Mouse (Mus musculus): ENCODE measurements around the gene Wwox. TPM values are rescaled to one million over a fixed set of nuclear protein-coding genes. Genes with fewer than 3 reads are reported as not detected.

Wwox gene
- polyA plus RNA-seq, 1 experiment from 2014 or later = 16.3 TPM

GRCm38 (mm10) chr8:114599555-114599954, 160.1 kb downstream of the Wwox start:
- H3K4me3 ChIP-seq (replicated peaks; ENCODE audit: low read depth, low read length) = no peak overlapping the region
- H3K4me1 ChIP-seq (replicated peaks; ENCODE audit: insufficient read depth, low read length) = 0 out of 2 replicates have a peak, but pooled peaks cover 3% of the 10 kb centered on the region
- WGBS = 41% methylated on average over 10 of the region's 10 CpGs
- H3K27me3 ChIP-seq (ENCODE audit: insufficient read depth, low read length) = no peaks in the 10 kb centered on the region
- H3K9me3 ChIP-seq (replicated peaks; ENCODE audit: low read length) = no peaks in the 10 kb centered on the region
- H3K9ac ChIP-seq (ENCODE audit: low read depth, low read length) = no peak overlapping the region
- H3K4me2 ChIP-seq (ENCODE audit: low read length) = no peak overlapping the region
- no peak for ATAC-seq (replicated peaks; ENCODE audit: low FRiP score, low read depth)
- H3K36me3 ChIP-seq (ENCODE audit: insufficient read depth, low read length) = no peaks in the 10 kb centered on the region
- no peak for DNase-seq (ENCODE audit: low spot score)
- H3K27ac ChIP-seq = no peak overlapping the region
- TF ChIP-seq CTCF (IDR thresholded peaks at IDR 0.05; ENCODE audit: low read depth) = no peak

- no peak for TF ChIP-seq CTCF (IDR thresholded peaks at IDR 0.05; ENCODE audit: low read depth)
- Histone ChIP-seq H3K27ac (no peak overlapping the region), H3K36me3 (ENCODE audit: insufficient read depth, low read length) (no peaks in the 10 kb centered on the region), H3K4me2 (ENCODE audit: low read length) (no peak overlapping the region), H3K4me3 (replicated peaks; ENCODE audit: low read depth, low read length) (no peak overlapping the region), H3K27me3 (ENCODE audit: insufficient read depth, low read length) (no peaks in the 10 kb centered on the region), H3K9me3 (replicated peaks; ENCODE audit: low read length) (no peaks in the 10 kb centered on the region), H3K9ac (ENCODE audit: low read depth, low read length) (no peak overlapping the region), H3K4me1 (replicated peaks; ENCODE audit: insufficient read depth, low read length) (0 out of 2 replicates have a peak, but pooled peaks cover 3% of the 10 kb centered on the region)
- DNase-seq (ENCODE audit: low spot score) = no peak
- no peak for ATAC-seq (replicated peaks; ENCODE audit: low FRiP score, low read depth)
- 60% methylated on average over 11 of the region's 11 CpGs for WGBS
These were observed 160.7 kb downstream of the Wwox start for GRCm38 (mm10) chr8:114600196-114600595.

- Histone ChIP-seq H3K9me3 (replicated peaks; ENCODE audit: low read length) (no peaks in the 10 kb centered on the region), H3K4me2 (ENCODE audit: low read length) (no peak overlapping the region), H3K4me3 (replicated peaks; ENCODE audit: low read depth, low read length) (no peak overlapping the region), H3K36me3 (ENCODE audit: insufficient read depth, low read length) (no peaks in the 10 kb centered on the region), H3K9ac (ENCODE audit: low read depth, low read length) (no peak overlapping the region), H3K27me3 (ENCODE audit: insufficient read depth, low read length) (no peaks in the 10 kb centered on the region), H3K27ac (no peak overlapping the region), H3K4me1 (replicated peaks; ENCODE audit: insufficient read depth, low read length) (0 out of 2 replicates have a peak, but pooled peaks cover 3% of the 10 kb centered on the region)
- TF ChIP-seq CTCF (IDR thresholded peaks at IDR 0.05; ENCODE audit: low read depth) = no peak
- ATAC-seq (replicated peaks; ENCODE audit: low FRiP score, low read depth) (no peak), DNase-seq (ENCODE audit: low spot score) (no peak)
- WGBS = 71% methylated on average over 3 of the region's 4 CpGs
These were observed 163.6 kb downstream of the Wwox start for GRCm38 (mm10) chr8:114603046-114603445.

- Histone ChIP-seq H3K27me3 (ENCODE audit: insufficient read depth, low read length) (no peaks in the 10 kb centered on the region), H3K4me1 (replicated peaks; ENCODE audit: insufficient read depth, low read length) (0 out of 2 replicates have a peak, but pooled peaks cover 3% of the 10 kb centered on the region), H3K4me2 (ENCODE audit: low read length) (no peak overlapping the region), H3K9me3 (replicated peaks; ENCODE audit: low read length) (no peaks in the 10 kb centered on the region), H3K4me3 (replicated peaks; ENCODE audit: low read depth, low read length) (no peak overlapping the region), H3K27ac (no peak overlapping the region), H3K9ac (ENCODE audit: low read depth, low read length) (no peak overlapping the region), H3K36me3 (ENCODE audit: insufficient read depth, low read length) (no peaks in the 10 kb centered on the region)
- ATAC-seq (replicated peaks; ENCODE audit: low FRiP score, low read depth) = no peak
- WGBS = 55% methylated on average over 6 of the region's 6 CpGs
- no peak for TF ChIP-seq CTCF (IDR thresholded peaks at IDR 0.05; ENCODE audit: low read depth)
- no peak for DNase-seq (ENCODE audit: low spot score)
These were observed 164.1 kb downstream of the Wwox start for GRCm38 (mm10) chr8:114603561-114603960.

- DNase-seq (ENCODE audit: low spot score) = no peak
These were observed 164.9 kb downstream of the Wwox start for GRCm38 (mm10) chr8:114604315-114604714.

GRCm38 (mm10) chr8:114605651-114606050, 166.2 kb downstream of the Wwox start:
- Histone ChIP-seq H3K27ac (no peak overlapping the region), H3K4me3 (replicated peaks; ENCODE audit: low read depth, low read length) (no peak overlapping the region), H3K27me3 (ENCODE audit: insufficient read depth, low read length) (no peaks in the 10 kb centered on the region), H3K9me3 (replicated peaks; ENCODE audit: low read length) (no peaks in the 10 kb centered on the region), H3K4me1 (replicated peaks; ENCODE audit: insufficient read depth, low read length) (no peaks in the 10 kb centered on the region), H3K4me2 (ENCODE audit: low read length) (no peak overlapping the region), H3K36me3 (ENCODE audit: insufficient read depth, low read length) (no peaks in the 10 kb centered on the region), H3K9ac (ENCODE audit: low read depth, low read length) (no peak overlapping the region)
- no peak for ATAC-seq (replicated peaks; ENCODE audit: low FRiP score, low read depth)
- TF ChIP-seq CTCF (IDR thresholded peaks at IDR 0.05; ENCODE audit: low read depth) = no peak
- no peak for DNase-seq (ENCODE audit: low spot score)
- 95% methylated on average over 2 of the region's 2 CpGs for WGBS

More at GRCm38 (mm10) chr8:114604315-114604714, 164.9 kb downstream of the Wwox start:
- no peaks in the 10 kb centered on the region for H3K27me3 ChIP-seq (ENCODE audit: insufficient read depth, low read length)
- H3K4me3 ChIP-seq (replicated peaks; ENCODE audit: low read depth, low read length) = no peak overlapping the region
- H3K4me1 ChIP-seq (replicated peaks; ENCODE audit: insufficient read depth, low read length) = 0 out of 2 replicates have a peak, but pooled peaks cover 2% of the 10 kb centered on the region
- no peak overlapping the region for H3K27ac ChIP-seq
- no peaks in the 10 kb centered on the region for H3K9me3 ChIP-seq (replicated peaks; ENCODE audit: low read length)
- ATAC-seq (replicated peaks; ENCODE audit: low FRiP score, low read depth) = no peak
- 33% methylated on average over 16 of the region's 16 CpGs for WGBS
- H3K9ac ChIP-seq (ENCODE audit: low read depth, low read length) = no peak overlapping the region
- TF ChIP-seq CTCF (IDR thresholded peaks at IDR 0.05; ENCODE audit: low read depth) = no peak
- no peak overlapping the region for H3K4me2 ChIP-seq (ENCODE audit: low read length)
- no peaks in the 10 kb centered on the region for H3K36me3 ChIP-seq (ENCODE audit: insufficient read depth, low read length)

- 96% methylated on average over 5 of the region's 5 CpGs for WGBS
- ATAC-seq (replicated peaks; ENCODE audit: low FRiP score, low read depth) (no peak), DNase-seq (ENCODE audit: low spot score) (no peak)
- Histone ChIP-seq H3K9ac (ENCODE audit: low read depth, low read length) (no peak overlapping the region), H3K4me1 (replicated peaks; ENCODE audit: insufficient read depth, low read length) (no peaks in the 10 kb centered on the region), H3K4me3 (replicated peaks; ENCODE audit: low read depth, low read length) (no peak overlapping the region), H3K9me3 (replicated peaks; ENCODE audit: low read length) (no peaks in the 10 kb centered on the region), H3K36me3 (ENCODE audit: insufficient read depth, low read length) (no peaks in the 10 kb centered on the region), H3K4me2 (ENCODE audit: low read length) (no peak overlapping the region), H3K27me3 (ENCODE audit: insufficient read depth, low read length) (no peaks in the 10 kb centered on the region), H3K27ac (no peak overlapping the region)
- TF ChIP-seq CTCF (IDR thresholded peaks at IDR 0.05; ENCODE audit: low read depth) = no peak
These were observed 169.9 kb downstream of the Wwox start for GRCm38 (mm10) chr8:114609330-114609729.

Measured in kidney, postnatal 0 days (tissue).